Mouse (Mus musculus) brown adipose tissue, adult 24 weeks (tissue): ENCODE results near the gene Olfr356. TPM values are rescaled to one million over a fixed set of nuclear protein-coding genes. Genes with fewer than 3 reads are reported as not detected.

ENCODE experiments used
- H3K27ac ChIP-seq: fragments of 200-500 bp; replicated peaks from 2 replicates; pipeline ENCODE4 v1.5.1; 2012; ENCODE audit warnings: low read depth, mild to moderate bottlenecking, low read length
- H3K4me1 ChIP-seq: fragments of 200-500 bp; 2 replicates; pipeline ENCODE4 v1.6.1; 2012; ENCODE audit warnings: low read length, mixed read lengths; ENCODE audit not compliant: control insufficient read depth, insufficient read depth, insufficient read length
- H3K4me3 ChIP-seq: fragments of 200-500 bp; 2 replicates; pipeline ENCODE4 v1.5.1; 2012; ENCODE audit warnings: low read depth, mild to moderate bottlenecking, low read length, moderate library complexity; ENCODE audit not compliant: insufficient read depth
- polyA plus RNA-seq: library from polyadenylated mRNA; stranded (reverse); fragments of >200 nt; gene quantifications from 2 replicates; pipeline ENCODE4 v1.2.4, GENCODE M21; 2012; ENCODE audit not compliant: missing spikeins, insufficient read depth, insufficient read length

The Olfr356 gene
- polyA plus RNA-seq = not detected in 2 replicates

DNA sequence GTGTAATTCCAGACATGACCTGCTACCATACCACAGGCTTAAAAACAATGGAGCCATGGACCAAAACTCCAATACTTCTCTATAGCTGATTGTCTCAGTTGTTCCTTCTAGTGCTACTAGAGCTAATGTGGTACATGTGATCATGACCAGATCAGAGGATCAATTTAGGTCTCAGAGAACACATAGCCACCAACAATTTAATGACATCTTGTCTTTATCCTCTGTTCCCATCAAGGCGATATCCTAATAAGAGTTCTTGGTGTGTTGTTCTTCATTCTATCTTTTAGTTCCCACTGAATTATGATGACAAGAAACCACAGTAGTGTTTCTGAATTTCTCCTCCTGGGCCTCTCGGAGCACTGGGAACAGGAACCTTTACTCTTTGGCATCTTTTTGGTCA lies at the start of gene Olfr356:
Gene Olfr356, plus strand, starts transcription at position 301 of the 400 bp plus-strand sequence.
- Histone ChIP-seq H3K4me1 (no peaks in the 10 kb centered on the region), H3K4me3 (no peak within 1 kb of the TSS), H3K27ac (no peak within 1 kb of the TSS)

DNA sequence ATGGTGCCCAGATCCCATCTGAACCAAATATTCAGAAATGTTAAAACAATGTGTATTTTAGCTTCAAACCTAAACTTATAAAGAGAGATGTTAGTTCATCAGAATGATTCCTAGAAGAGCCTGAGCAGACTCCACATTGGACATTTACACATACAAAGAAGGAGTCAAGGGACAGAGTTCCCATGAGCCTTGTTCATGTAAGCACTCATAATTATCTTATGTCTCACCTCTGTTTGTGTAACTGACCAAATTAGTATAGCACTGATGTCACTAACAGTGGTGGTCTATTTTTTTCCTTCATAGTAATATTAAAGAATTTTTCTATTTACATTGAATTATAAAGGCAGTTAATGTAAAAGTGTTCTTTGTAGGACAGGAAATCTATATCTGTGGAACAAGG lies 44.1 kb upstream of the Olfr356 start, which contains the start of gene Olfr353:
Gene Olfr353, minus strand, starts transcription at position 101 of the 400 bp plus-strand sequence.
- Histone ChIP-seq H3K27ac (no peak within 1 kb of the TSS), H3K4me3 (no peak within 1 kb of the TSS), H3K4me1 (no peaks in the 10 kb centered on the region)

DNA sequence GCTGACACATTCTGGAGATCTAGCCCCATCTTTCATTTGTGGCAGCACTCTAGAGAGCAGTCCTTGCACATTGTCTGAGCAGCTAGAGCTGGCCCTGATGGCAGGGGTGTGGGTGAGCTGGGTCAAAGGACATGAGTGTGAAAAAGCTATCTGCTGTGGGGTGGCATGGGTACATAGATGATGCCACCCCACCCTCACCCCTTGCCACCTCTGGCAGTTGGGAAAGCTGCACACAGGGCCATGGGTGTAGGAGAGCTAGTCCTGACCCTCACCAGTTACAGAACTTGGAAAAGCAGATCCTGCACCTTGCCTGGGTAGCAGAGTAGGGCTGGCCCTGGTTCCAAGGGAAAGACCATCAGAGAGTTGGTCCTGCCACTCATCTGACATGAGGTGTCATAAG lies 39.8 kb upstream of the Olfr356 start:
- H3K4me3 ChIP-seq = no peak overlapping the region
- no peaks in the 10 kb centered on the region for H3K4me1 ChIP-seq
- no peak overlapping the region for H3K27ac ChIP-seq

DNA sequence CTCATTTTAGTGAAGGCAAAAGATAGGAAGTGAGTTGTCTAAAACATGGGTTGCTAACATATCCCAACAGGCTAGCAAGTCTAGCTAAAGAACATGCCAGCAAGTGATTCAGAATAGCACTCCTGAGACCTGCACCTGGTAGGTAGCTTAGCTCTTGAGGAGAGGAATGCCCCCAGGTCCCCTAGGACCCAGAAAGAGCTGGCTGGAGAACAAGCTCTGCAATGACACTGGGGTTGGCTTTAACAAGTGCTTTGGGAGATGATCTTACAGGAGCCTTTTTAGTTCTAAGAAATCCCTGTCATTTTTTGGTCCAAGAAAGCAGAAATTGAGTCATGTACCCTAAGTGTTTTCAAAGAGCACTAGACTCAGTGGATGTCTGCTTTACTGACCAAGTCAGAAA lies 31.5 kb upstream of the Olfr356 start, which contains the start of gene Olfr354:
Gene Olfr354, plus strand, starts transcription at position 301 of the 400 bp plus-strand sequence.
- Histone ChIP-seq H3K4me1 (no peaks in the 10 kb centered on the region), H3K4me3 (no peak within 1 kb of the TSS), H3K27ac (no peak within 1 kb of the TSS)

DNA sequence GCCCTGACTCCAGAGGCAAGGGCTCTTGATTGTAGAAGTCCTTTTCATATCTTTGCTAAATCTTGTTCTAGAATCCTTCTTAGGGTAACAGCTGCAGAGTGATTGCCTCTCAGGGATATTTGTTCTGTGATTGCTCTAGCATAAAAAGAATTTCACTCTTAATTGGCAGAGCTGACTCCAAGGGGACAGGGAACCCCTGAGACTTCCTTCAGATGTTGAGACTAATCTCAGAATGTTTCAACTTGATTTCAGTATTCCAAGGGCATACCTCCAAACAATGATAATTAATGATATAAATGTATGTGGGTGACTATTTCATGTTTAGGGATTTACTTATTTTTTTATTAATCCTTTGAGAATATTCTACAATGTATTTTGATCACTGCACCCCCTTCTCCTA lies 8.1 kb upstream of the Olfr356 start, which contains the start of gene Olfr355:
Gene Olfr355, minus strand, starts transcription at position 101 of the 400 bp plus-strand sequence.
- Histone ChIP-seq H3K4me1 (no peaks in the 10 kb centered on the region), H3K27ac (no peak within 1 kb of the TSS), H3K4me3 (no peak within 1 kb of the TSS)

Other genes starting within 250 kb of the Olfr356 start
- gene Olfr347, start 205.2 kb upstream of the Olfr356 start, polyA plus RNA-seq = not detected in 2 replicates
- not detected in 2 replicates for gene Olfr348, start 152.8 kb upstream of the Olfr356 start, polyA plus RNA-seq
- gene Olfr50, start 146.6 kb upstream of the Olfr356 start, polyA plus RNA-seq = not detected in 2 replicates
- not detected in 2 replicates for gene Olfr3, start 120.1 kb upstream of the Olfr356 start, polyA plus RNA-seq
- not detected in 2 replicates for gene Olfr350, start 90.8 kb upstream of the Olfr356 start, polyA plus RNA-seq
- gene Olfr351, start 74.5 kb upstream of the Olfr356 start, polyA plus RNA-seq = not detected in 2 replicates
- gene Olfr352, start 68.7 kb upstream of the Olfr356 start, polyA plus RNA-seq = not detected in 2 replicates
- not detected in 2 replicates for gene Olfr353, start 44.2 kb upstream of the Olfr356 start, polyA plus RNA-seq
- gene Olfr354, start 31.4 kb upstream of the Olfr356 start, polyA plus RNA-seq = not detected in 2 replicates
- not detected in 2 replicates for gene Olfr355, start 8.2 kb upstream of the Olfr356 start, polyA plus RNA-seq
- not detected in 2 replicates for gene Olfr357, start 56.7 kb downstream of the Olfr356 start, polyA plus RNA-seq
- gene Olfr358, start 72.2 kb downstream of the Olfr356 start, polyA plus RNA-seq = not detected in 2 replicates
- gene Olfr360, start 128.6 kb downstream of the Olfr356 start, polyA plus RNA-seq = not detected in 2 replicates
- gene Olfr361, start 152.2 kb downstream of the Olfr356 start, polyA plus RNA-seq = not detected in 2 replicates
- not detected in 2 replicates for gene Olfr362, start 180.8 kb downstream of the Olfr356 start, polyA plus RNA-seq
- not detected in 2 replicates for gene Olfr364-ps1, start 202.2 kb downstream of the Olfr356 start, polyA plus RNA-seq